Mouse (Mus musculus): ENCODE measurements at regions not wholly inside any gene's neighbourhood (a gene's known extent, or its start where the extent isn't known, plus 50 kb on each side); places are given as distances from the start of the nearest gene placed in this dataset.

GRCm38 (mm10) chr3:147442925-147443690 lies 590.9 kb downstream of the Ttll7 start:
- DNase-seq (ENCODE audit: extremely low read depth, low read depth): no peak

- DNase-seq (ENCODE audit: extremely low read depth, low read depth): no peak
Measured at GRCm38 (mm10) chr3:147443691-147443960, 591.5 kb downstream of the Ttll7 start.

- DNase-seq (ENCODE audit: extremely low read depth, low read depth): no peak
Measured at GRCm38 (mm10) chr3:147444005-147444763, 592.0 kb downstream of the Ttll7 start.

GRCm38 (mm10) chr3:147445066-147445844 lies 593.1 kb downstream of the Ttll7 start:
- DNase-seq (ENCODE audit: extremely low read depth, low read depth): no peak

- no peak for DNase-seq (ENCODE audit: extremely low read depth, low read depth)
Measured at GRCm38 (mm10) chr3:147445884-147446283, 593.7 kb downstream of the Ttll7 start.

- DNase-seq (ENCODE audit: extremely low read depth, low read depth): no peak
Measured at GRCm38 (mm10) chr3:147452176-147452575, 600.0 kb downstream of the Ttll7 start.

GRCm38 (mm10) chr3:147455383-147455782 lies 603.2 kb downstream of the Ttll7 start:
- no peak for DNase-seq (ENCODE audit: extremely low read depth, low read depth)

GRCm38 (mm10) chr3:147456294-147456693 lies 604.1 kb downstream of the Ttll7 start:
- no peak for DNase-seq (ENCODE audit: extremely low read depth, low read depth)

- no peak for DNase-seq (ENCODE audit: extremely low read depth, low read depth)
Measured at GRCm38 (mm10) chr3:147458115-147458514, 605.9 kb downstream of the Ttll7 start.

GRCm38 (mm10) chr3:147479890-147480289 lies 627.7 kb downstream of the Ttll7 start:
- no peak for DNase-seq (ENCODE audit: extremely low read depth, low read depth)
